Mouse (Mus musculus) MEL (cell line): Measurements from ENCODE around the gene Rtn2.
"Not testable (repeated sequence)": the region's sequence is repeated elsewhere in the genome, so short reads cannot be mapped to it uniquely, and the experiment has no call there.

Source experiments
- CTCF ChIP-seq, 3 experiments: IDR thresholded peaks in 2 of 3; conservative IDR thresholded peaks in 1 of 3; 2 replicates each; pipeline ENCODE4 v1.5.1; 2011 to 2012; ENCODE audit warnings: low read length in 3 of 3, low read depth in 2 of 3, mild to moderate bottlenecking in 2 of 3, improper control_type of control experiment in 1 of 3, inconsistent platforms in 1 of 3, mixed read lengths in 1 of 3, moderate library complexity in 1 of 3; ENCODE audit not compliant: control insufficient read depth in 1 of 3, insufficient read depth in 1 of 3, poor library complexity in 1 of 3, severe bottlenecking in 1 of 3
- E2F4 ChIP-seq: IDR thresholded peaks from 2 replicates; pipeline ENCODE4 v1.6.1; 2011; ENCODE audit warnings: low read depth, low read length, improper control_type of control experiment, borderline replicate concordance
- EP300 ChIP-seq, 2 experiments: IDR thresholded peaks; 2 replicates each; pipeline ENCODE4 v1.6.1; 2011; ENCODE audit warnings: improper control_type of control experiment in 2 of 2, low read length in 2 of 2, low read depth in 1 of 2, mild to moderate bottlenecking in 1 of 2
- GATA1 ChIP-seq: IDR thresholded peaks from 2 replicates; pipeline ENCODE4 v1.6.1; 2011; ENCODE audit warnings: low read depth, low read length, improper control_type of control experiment
- JUND ChIP-seq: IDR thresholded peaks from 2 replicates; pipeline ENCODE4 v1.6.1; 2011; ENCODE audit warnings: low read depth, mild to moderate bottlenecking, improper control_type of control experiment, low read length
- KAT2A ChIP-seq: conservative IDR thresholded peaks from 2 replicates; pipeline ENCODE4 v1.6.1; 2012; ENCODE audit warnings: low read depth, low read length, improper control_type of control experiment, inconsistent platforms
- MYC ChIP-seq: IDR thresholded peaks from 2 replicates; pipeline ENCODE4 v1.6.1; 2011; ENCODE audit warnings: low read depth, mild to moderate bottlenecking, low read length, improper control_type of control experiment, moderate library complexity
- NELFE ChIP-seq: IDR thresholded peaks from 2 replicates; pipeline ENCODE4 v1.6.1; 2011; ENCODE audit warnings: low read depth, low read length, improper control_type of control experiment
- POLR2A ChIP-seq, 2 experiments: IDR thresholded peaks; 2 replicates each; pipeline ENCODE4 v1.6.1; 2011 to 2012; ENCODE audit warnings: low read length in 2 of 2, mild to moderate bottlenecking in 2 of 2, control low read depth in 1 of 2, improper control_type of control experiment in 1 of 2, low read depth in 1 of 2, moderate library complexity in 1 of 2; ENCODE audit not compliant: control insufficient read depth in 1 of 2, insufficient read depth in 1 of 2, poor library complexity in 1 of 2
- POLR2AphosphoS2 ChIP-seq: IDR thresholded peaks from 2 replicates; pipeline ENCODE4 v1.6.1; 2011; ENCODE audit warnings: low read length, improper control_type of control experiment
- SIN3A ChIP-seq: IDR thresholded peaks from 2 replicates; pipeline ENCODE4 v1.6.1; 2012; ENCODE audit warnings: low read length, improper control_type of control experiment, inconsistent platforms
- UBTF ChIP-seq: IDR thresholded peaks from 2 replicates; pipeline ENCODE4 v1.6.1; 2012; ENCODE audit warnings: low read depth, mild to moderate bottlenecking, inconsistent platforms, low read length, improper control_type of control experiment, moderate library complexity, borderline replicate concordance; ENCODE audit not compliant: insufficient read depth

DNA sequence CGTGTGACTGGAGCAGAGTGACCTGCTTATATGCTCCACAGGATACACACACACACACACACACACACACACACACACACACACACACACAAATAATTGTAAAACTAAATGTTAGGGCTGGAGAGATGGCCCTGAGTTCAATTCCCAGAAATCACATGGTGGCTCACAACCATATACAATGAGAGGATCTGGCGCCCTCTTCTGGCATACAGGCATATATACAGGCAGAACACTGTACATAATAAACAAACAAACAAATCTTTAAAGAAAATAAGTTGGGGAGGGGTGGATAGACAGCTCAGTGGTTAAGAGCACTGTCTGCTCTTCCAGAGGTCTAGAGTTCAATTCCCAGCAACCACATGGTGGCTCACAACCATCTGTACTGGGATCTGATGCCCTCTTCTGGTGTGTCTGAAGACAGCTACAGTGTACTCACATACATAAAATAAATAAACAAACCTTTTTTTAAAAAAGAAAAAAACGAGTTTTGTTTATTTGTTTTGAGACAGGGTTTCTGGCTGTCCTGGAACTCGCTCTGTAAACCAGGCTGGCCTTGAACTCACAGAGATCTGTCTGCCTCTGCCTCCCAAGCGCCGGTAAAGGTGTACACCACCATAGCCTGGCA lies 632 bp upstream of the Rtn2 start:
- not testable (repeated sequence) for TF ChIP-seq POLR2AphosphoS2; JUND; EP300 (IDR thresholded peaks at IDR 0.05; ENCODE audit: low read depth in 1 of 2, low read length in 2 of 2); GATA1; E2F4; POLR2A (IDR thresholded peaks at IDR 0.05; ENCODE audit: control insufficient read depth in 1 of 2, insufficient read depth in 1 of 2, low read depth in 1 of 2, low read length in 2 of 2, poor library complexity in 1 of 2); NELFE; KAT2A; UBTF
- TF ChIP-seq CTCF (IDR thresholded peaks at IDR 0.05 in 2 of 3, conservative IDR thresholded peaks at IDR 0.05 in 1 of 3; ENCODE audit: control insufficient read depth in 1 of 3, insufficient read depth in 1 of 3, low read depth in 2 of 3, low read length in 3 of 3, poor library complexity in 1 of 3, severe bottlenecking in 1 of 3) (peak; percentile 39 to 63 (median 48)), SIN3A (peak; percentile 48; the same call in 1 of the 2 replicates), MYC (0 out of 2 replicates have a peak, but pooled peaks have one; percentile 56)
